Mouse (Mus musculus): ENCODE measurements around the gene Lbp. TPM values are rescaled to one million over a fixed set of nuclear protein-coding genes. Genes with fewer than 3 reads are reported as not detected.
A peak's percentile ranks its signal among the peaks of the same experiment; 100 is the strongest.

The Lbp gene
- total RNA-seq, 2 experiments from 2014 or later: 31.2 to 80.4 TPM

DNA sequence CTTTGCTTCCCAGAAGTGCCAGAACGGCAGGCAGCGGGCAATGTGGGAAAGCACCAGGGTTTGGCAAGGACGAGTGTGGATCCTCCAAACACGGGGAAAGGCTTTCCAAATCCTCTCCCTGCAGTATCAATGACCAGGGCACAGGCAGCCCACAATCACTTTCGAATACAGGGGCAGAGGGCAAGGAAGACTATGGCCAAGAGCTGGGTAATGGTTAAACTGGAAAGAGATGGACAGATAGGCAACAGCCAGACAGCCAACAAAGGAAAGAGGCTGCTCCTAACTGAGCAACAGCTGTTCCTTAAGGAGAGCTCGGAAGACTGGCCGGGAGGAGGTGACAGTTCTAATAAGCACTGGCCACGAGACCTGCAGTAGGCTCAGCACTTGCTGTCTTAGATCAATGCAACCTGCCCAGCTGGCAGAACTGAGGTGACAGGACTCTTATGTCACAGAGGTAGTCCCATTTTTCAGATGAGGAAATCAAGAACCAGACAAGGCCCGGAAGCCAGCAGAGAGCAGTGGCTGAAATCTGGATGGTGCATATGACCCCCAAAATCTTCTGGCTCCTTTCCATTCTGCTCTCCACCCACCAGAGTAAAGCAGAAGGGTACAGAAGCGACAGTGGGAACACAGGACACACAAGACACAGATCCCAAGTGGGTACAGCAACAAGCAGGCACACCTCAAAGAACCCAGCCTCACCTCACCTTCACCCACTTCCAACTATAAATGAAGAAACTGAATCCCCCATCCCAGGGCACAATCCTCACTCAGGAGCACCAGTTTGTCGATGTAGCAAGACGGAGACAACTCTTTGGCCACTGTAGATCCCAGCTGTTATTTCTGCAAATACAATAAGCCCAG is 53.7 kb downstream of the Lbp start:
- no peak for ATAC-seq (ENCODE audit: poor library complexity, severe bottlenecking)

DNA sequence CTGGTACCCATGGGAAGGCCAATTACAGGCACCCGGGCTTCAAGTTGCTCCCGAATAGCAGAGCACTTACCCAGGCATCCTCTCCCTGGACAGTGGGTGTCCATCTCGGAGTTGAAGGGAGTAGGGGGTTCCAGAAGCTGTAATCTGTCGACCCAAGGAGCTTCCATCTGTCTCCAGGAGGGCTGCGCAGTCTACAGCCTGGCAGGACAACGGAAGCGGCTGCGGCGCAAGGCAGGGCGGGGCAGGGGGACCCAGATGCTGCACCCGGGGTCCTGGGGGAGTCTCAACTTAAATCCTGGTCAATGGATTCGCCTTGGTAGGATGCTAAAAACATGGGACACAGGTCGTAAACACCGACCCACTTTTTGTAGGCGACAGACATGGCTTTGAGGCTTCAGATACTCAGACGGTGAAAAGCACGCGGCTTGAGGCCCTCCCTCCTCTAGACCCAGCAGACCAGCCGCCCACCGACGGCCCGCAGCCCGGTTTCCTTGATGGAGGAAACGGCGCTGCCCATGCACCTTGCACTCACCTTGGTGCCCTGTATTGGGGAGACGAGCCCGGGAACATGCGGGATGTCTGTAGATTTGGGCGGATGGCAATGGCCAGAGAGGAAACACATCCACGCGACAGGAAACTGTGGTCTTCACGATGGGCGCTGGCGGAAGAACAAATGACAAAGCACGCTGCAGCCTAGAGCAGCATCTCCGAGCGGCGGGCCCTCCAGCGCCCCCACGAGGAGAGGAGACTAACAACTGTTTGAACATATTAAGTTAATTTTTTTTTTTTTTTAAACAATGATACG is 54.8 kb downstream of the Lbp start:
- ATAC-seq (ENCODE audit: poor library complexity, severe bottlenecking): peak; percentile 95

DNA sequence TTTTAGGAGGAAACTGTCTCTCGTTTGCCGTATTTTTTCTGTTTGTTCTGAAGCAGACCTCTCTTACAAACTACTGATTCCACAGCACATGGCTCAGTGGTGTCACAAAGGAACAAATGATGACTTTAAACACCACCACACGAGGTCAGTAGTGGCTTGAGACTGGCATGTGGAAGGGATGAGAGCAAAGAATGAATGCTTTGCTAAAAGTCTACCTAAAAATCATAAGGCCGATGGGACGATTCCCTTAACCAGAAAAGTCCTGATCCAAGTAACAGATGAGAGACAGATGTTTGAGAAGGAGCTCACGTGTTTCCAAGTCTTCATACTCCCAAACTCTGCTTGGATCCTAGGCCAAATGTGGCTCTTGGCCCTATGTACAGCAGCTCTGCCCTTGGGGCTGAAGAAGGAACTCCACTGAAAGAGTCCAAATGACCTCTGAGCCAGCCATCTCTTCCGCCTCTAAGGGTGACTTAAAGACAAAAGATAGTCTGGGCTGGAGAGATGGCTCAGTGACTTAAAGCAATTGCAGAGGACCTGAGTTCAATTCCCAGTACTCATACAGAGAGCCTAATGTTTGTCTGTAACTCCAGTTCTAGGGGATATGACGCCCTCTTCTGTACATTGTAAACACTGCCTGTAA is 55.5 kb downstream of the Lbp start:
- ATAC-seq (ENCODE audit: poor library complexity, severe bottlenecking): peak; percentile 53

DNA sequence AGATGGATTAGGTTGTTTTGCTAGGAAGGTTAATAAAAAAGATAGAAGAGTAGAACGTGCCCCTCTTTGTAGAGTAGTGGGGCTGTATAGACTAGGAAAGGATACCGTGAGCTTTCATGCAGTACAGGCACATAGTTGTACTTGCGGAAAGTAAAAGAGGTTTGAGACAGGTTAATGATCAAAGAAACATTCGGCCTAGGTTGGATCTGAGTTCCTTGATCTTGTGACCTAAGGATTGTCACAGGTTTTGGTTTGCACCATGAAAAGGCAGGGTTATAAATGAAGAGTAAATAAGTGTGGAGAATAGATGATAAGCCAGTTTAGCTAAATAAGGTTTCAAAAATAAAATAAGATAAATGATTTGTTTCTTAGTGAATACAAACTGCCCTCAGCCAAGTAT is 57.9 kb downstream of the Lbp start:
- no peak for ATAC-seq (ENCODE audit: poor library complexity, severe bottlenecking)

DNA sequence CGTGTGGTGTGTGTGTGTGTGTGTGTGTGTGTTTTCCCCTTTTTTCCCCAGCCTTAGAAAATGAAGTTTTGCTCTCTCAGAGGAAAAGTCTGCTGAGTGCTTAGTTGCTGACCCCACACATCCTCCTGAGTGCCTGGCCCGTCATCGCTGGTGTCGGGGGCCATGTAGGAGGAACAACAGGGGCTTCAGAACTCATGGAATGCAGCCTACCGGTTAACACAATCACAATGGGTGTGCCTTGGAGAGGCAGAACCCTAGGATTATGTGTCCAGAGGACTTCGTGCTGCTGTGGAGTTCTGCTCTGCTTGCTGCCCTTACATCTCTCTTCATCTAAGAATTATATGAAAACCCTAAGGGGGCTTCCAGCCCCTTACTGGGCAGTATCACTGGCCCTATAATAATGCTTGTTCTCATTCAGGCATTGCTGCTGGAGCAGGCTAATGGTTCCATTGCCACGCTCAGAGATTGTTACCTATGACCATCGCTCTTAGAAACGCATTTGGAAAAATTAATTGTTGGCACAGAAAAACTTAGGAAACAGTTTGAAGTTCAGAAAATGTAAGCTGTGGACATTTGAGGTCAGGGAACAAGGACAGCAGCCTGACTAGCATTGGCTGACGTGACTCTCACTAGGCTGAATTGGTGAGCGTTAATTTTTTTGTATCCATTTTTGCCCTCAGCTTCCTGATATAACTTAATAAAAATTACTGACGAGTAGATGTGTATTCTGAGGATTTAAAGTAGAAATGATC is 59.0 kb downstream of the Lbp start:
- no peak for ATAC-seq (ENCODE audit: poor library complexity, severe bottlenecking)

DNA sequence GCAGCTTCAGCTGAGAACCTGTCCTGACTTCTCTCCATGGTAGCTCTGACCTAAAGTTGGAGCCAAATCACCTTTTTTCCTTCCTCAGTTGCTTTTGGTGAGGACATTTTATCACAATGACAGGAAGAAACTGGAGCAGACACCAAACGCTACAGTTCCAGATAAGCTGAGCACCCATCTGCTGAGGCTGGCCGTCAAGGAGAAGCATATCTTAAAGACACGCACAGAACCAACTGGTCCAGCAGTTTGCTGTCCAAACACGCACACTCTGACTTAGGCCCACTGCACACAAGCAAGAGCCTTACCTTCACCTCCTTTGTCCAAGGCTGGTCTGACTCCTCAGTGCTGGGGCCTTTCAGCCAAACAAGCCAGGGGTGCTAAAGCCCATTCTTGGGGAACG is 61.4 kb downstream of the Lbp start:
- ATAC-seq (ENCODE audit: poor library complexity, severe bottlenecking): no peak

DNA sequence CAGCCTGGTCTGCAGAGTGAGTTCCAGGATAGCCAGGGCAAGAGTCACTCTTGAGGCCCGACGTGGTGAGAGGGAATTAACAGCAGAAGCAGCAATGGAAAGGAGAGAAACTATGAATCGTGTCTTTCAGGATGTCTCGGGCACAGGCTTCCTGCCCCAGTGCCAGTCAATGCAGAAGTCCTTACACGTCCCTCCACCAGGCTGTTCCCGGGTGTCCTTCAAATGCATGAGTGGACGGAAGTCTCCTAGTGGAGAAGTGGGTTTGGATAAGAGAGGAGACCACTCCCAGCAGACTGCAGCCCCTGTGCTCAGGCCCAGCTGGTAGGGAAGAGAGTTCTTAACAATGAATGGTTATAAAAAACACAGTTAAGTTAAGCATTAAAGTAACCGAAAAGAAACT is 62.0 kb downstream of the Lbp start:
- no peak for ATAC-seq (ENCODE audit: poor library complexity, severe bottlenecking)

DNA sequence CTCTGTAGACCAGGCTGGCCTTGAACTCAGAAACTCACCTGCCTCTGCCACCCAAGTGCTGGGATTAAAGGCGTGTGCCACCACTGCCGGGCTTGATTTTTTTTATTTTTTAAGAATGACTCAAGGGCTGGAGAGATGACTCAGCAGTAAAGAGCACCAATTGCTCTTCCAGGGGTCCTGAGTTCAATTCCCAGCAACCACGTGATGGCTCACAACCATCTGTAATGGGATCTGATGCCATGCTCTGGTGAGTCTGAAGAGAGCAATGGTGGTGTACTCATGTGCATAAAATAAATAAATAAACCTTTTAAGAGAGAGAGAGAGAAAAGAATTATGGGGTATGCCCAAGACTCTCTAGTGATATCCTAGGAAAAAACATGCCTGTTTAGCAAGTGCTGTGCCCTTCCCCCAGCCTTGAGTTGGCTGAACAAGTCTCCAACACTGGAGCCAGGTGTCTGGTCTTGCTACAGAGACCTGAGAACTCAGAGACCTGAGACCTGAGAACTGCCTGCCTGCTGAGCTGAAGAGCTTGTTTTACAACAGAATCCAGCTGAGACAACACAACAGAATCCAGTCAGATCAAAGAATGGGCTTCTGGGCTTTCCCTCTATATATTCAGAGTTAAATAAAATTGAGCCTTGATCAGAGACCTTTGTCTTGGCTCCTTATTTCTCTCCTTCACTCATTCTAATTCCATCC is 63.3 kb downstream of the Lbp start:
- no peak for ATAC-seq (ENCODE audit: poor library complexity, severe bottlenecking)

DNA sequence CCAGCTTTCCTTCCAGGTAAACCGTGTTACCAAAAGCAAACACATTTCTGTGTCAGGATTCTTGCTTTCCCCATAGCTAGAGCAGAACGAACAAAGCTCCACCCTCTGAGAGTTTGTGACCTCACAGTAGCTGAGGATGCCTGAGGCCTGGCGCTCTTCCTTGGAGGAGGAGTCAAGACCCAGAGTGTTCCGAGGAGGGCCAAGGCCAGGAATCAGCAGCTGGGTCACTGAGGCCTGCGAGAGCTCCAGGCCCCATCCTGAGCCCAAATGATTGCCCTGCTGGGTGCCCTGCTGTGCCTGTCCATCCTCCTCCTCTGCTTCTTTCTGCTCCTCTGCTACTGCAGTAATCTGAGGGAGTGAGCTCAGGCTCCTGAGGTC is 63.9 kb downstream of the Lbp start:
- no peak for ATAC-seq (ENCODE audit: poor library complexity, severe bottlenecking)

DNA sequence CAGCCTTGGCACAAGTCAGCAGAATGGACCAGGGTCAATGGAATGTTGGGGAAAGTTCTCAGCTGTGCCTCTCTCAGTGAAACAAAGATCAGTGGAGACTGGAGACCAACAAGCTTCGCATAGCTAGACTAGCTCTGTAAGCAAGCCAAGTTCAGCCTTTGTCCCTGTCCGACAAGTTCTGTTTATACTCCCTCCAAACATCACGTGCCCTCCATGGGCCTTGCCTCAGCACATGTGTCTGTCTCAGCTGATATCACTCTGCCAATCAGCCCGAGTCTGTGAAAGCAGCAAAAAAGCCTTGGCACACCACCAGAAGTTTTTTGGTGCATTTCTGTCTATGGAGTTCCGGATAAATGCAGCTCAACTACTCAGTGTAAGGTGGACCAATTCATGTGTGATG is 66.8 kb downstream of the Lbp start:
- no peak for ATAC-seq (ENCODE audit: poor library complexity, severe bottlenecking)

DNA sequence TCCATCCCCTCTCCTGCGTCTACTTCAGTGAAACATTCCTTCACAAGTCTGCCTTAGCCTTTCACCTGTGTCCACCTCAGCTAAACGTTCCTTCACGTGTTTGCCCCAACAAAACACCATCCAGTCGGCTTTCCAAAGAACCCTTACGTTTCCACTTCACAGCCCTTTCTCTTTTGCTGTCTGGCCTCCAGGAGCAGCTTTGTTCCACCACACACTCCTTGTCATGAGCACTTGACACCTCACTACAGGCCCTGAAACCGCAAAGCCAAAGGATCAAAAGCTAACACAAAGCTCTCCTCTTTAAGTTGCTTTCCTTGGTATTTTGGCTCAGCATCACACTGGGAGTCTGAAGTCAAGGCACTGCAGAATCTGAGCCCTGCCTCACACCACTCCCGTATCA is 67.2 kb downstream of the Lbp start:
- no peak for ATAC-seq (ENCODE audit: poor library complexity, severe bottlenecking)

DNA sequence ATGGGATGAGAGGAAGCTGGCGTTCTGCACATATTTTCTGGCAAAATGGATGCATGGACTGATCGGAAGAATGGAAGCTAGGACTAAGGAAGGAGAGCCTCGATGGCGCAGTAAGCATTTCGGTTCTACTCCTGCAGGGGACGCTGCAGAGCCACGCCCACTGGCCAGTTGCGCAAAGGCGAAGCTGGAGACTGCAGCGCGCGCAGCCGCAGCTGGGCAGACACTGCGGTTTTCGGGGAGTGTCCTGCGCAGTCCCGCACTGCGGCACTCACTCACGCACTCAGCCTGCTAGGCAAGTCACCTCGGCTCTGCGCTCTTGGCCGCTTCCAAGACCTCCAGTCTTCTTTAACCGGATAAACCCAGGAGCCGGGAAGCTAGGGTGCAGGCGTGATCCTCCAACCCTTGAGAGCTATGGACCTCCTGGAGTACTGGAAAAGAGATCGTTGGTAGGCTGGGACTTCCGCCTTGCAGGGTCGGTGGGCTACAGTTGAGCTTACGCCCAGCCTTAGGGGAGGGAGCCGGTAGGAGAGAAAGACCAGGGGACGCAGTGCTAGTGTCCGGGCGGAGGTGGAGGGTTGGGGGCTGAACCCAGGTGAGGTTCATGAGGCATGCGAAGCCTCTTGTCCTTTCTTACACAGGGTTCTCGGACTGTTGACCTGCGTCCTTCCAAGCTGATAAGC is 69.3 kb downstream of the Lbp start, which contains the start of gene Snhg11:
Snhg11 (plus strand) TSS at position 196 of the 680 bp plus-strand sequence.
- peak; percentile 47 for ATAC-seq (ENCODE audit: poor library complexity, severe bottlenecking)

DNA sequence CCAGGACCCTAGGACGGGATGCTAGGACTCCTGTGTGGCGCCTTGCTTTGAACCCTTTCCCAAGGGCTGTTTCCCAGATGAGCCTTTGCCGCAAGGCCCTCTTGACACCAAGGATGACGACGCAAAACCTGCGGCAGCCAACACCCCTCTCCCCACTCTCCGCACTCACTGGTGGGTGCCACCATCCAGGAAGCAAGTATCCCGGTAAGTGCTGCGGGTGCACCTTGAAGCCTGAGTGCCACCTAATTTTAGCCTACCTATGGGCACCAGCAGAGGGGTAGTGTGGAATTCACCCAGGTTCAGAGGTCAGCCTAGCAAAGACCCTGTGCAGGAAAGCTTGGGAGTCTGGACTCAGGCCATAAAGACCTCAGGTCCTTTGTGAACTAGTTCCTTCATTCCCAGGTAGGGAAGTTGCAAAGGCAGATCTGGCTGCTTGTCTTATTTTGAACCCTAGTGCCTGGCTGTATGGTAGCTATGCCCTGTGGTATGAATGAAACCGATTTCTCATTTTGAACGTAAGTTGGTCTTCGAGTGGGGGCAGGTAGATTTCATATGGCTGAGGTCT is 69.9 kb downstream of the Lbp start:
- ATAC-seq (ENCODE audit: poor library complexity, severe bottlenecking): no peak

DNA sequence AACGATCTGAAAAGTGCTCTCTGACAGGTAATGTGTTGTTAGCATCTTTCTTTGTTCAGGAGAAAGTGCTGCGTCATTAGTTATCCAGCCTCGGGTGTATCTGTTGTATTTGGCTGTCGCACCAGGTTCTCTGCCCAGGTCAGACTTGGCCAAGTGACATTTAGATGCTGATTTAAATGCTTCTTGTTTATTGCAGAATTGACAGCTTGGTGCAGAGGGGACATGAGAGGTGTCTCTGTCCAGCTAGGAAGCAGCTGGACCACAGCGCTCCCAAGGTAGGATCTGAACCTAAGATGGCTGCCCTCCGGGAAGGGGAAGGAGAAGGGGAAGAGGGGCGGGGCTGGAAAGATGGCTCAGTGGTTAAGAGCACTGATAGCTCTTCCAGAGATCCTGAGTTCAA is 70.5 kb downstream of the Lbp start:
- no peak for ATAC-seq (ENCODE audit: poor library complexity, severe bottlenecking)

DNA sequence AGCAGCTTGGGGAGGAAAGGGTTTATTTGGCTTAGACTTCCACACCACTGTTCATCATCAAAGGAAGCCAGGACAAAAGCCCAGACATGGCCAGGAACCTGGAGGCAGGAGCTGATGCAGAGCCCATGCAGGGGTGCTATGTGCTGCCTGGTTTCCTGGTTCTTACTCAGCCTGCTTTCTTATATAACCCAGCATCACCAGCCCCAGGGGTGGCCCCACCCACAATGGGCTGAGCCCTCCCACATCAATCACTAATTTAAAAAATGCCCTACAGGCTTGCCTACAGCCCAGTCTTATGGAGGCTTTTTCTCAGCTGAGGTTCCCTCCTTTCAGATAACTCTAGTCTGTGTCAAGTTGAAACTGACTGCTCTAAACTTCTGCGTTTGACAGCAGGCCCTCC is 71.5 kb downstream of the Lbp start:
- no peak for ATAC-seq (ENCODE audit: poor library complexity, severe bottlenecking)

DNA sequence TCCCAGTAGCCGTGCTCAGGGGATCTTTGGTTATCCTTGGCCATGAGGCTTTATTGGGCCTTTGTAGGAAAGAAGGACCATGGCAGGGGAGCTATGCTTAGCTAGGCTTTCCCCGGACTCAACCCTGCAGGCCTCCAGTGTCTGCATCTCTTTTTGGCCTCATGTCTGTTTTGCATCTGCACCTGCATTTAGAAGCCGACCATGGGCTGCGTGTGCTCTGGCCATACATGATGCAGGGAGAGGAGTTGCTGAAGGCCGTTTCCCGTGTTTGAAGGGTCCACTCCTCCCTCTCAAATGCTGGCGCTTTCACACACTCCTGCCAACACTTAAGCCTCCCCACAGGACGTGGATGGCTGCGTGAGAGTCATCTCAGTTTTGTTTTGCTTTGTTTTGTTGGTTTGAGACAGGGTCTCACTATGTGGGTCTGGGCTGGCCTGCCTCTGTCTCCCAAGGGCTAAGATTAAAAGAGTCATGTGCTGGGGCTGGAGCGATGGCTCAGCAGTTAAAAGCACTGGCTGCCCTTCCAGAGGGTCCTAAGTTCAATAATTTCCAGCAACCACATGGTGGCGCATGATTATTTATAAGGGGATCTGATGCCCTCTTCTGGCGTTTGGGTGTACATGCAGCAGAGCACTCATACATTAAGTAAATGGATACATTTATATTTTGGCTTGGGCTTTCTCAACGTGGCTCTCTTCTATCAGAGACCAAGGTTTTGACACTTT is 73.2 kb downstream of the Lbp start:
- peak; percentile 86 for ATAC-seq (ENCODE audit: poor library complexity, severe bottlenecking)

Data from megakaryocyte, adult 5-6 weeks (primary cell).